Mouse (Mus musculus) G1E (cell line): Measurements from ENCODE around the gene Brip1. TPM values are rescaled to one million over a fixed set of nuclear protein-coding genes. Genes with fewer than 3 reads are reported as not detected.

Experiments
- ATAC-seq: 2 replicates; pipeline ENCODE4 v1.8.0; 2016; ENCODE audit warnings: mild to moderate bottlenecking; ENCODE audit not compliant: insufficient number of reproducible peaks, poor library complexity, low FRiP score, severe bottlenecking; ENCODE audit errors: extremely low read depth
- DNase-seq: peaks from one replicate; pipeline ENCODE4 v3.0.0; 2012; ENCODE audit warnings: low spot score
- H3K27me3 ChIP-seq: 2 replicates; pipeline ENCODE4 v1.6.1; 2012; ENCODE audit warnings: mild to moderate bottlenecking, low read length, inconsistent platforms; ENCODE audit not compliant: insufficient read depth
- H3K36me3 ChIP-seq: replicated peaks from 2 replicates; pipeline ENCODE3; 2012; ENCODE audit warnings: mild to moderate bottlenecking, inconsistent platforms
- H3K4me1 ChIP-seq: 2 replicates; pipeline ENCODE4 v1.6.1; 2012; ENCODE audit warnings: low read depth, low read length, inconsistent platforms, mixed read lengths; ENCODE audit not compliant: insufficient read depth
- H3K4me3 ChIP-seq: 2 replicates; pipeline ENCODE4 v1.5.1; 2012; ENCODE audit warnings: low read depth, mild to moderate bottlenecking, inconsistent platforms, low read length, moderate library complexity, mixed read lengths
- H3K9me3 ChIP-seq: replicated peaks from 2 replicates; pipeline ENCODE4 v1.6.1; 2012; ENCODE audit warnings: inconsistent platforms
- CTCF ChIP-seq: IDR thresholded peaks from 2 replicates; pipeline ENCODE4 v1.5.1; 2012; ENCODE audit warnings: low read depth, low read length, inconsistent platforms, mixed read lengths
- GATA1 ChIP-seq: IDR thresholded peaks from 2 replicates; pipeline ENCODE4 v1.6.1; 2012; ENCODE audit warnings: borderline replicate concordance, low read length, inconsistent platforms, mixed read lengths
- GATA2 ChIP-seq: IDR thresholded peaks from 2 replicates; pipeline ENCODE4 v1.6.1; 2012; ENCODE audit warnings: low read depth, low read length, inconsistent platforms, borderline replicate concordance
- POLR2AphosphoS5 ChIP-seq: IDR thresholded peaks from 2 replicates; pipeline ENCODE4 v1.6.1; 2012; ENCODE audit warnings: low read depth, low read length, inconsistent platforms; ENCODE audit not compliant: insufficient replicate concordance
- TAL1 ChIP-seq: conservative IDR thresholded peaks from 2 replicates; pipeline ENCODE4 v1.6.1; 2012; ENCODE audit warnings: low read depth, low read length, inconsistent platforms, mixed read lengths
- polyA plus RNA-seq: library from polyadenylated mRNA; stranded (reverse); fragments of >175 nt; gene quantifications from 2 replicates; pipeline ENCODE4 v1.2.3, GENCODE M21; 2012
- total RNA-seq, 2 experiments: library from RNA; stranded (forward) in 1 of 2; stranded (reverse) in 1 of 2; fragments of 200-1000 nt in 1 of 2; fragments of >200 nt in 1 of 2; fragmentation: Nextera tagmentation in 1 of 2; gene quantifications; 2 replicates each; pipeline ENCODE4 v1.2.3; 2014 to 2017

The Brip1 gene
- total and polyA plus RNA-seq, 3 experiments = 1.1 to 23.0 (median 22.2) TPM

GRCm38 (mm10) chr11:86088815-86089214 is 112.2 kb downstream of the Brip1 start:
- Histone ChIP-seq H3K4me3 (no peak overlapping the region), H3K27me3 (no peaks in the 10 kb centered on the region), H3K36me3 (peaks cover 4% of the 10 kb centered on the region), H3K9me3 (no peaks in the 10 kb centered on the region), H3K4me1 (no peaks in the 10 kb centered on the region)
- no peak for TF ChIP-seq TAL1
- no peak for TF ChIP-seq CTCF
- no peak for TF ChIP-seq GATA2
- no peak for TF ChIP-seq POLR2AphosphoS5
- TF ChIP-seq GATA1 = no peak
- no peak for ATAC-seq
- DNase-seq = no peak

- Histone ChIP-seq H3K9me3 (no peaks in the 10 kb centered on the region), H3K36me3 (peaks cover 19% of the 10 kb centered on the region), H3K4me3 (no peak overlapping the region), H3K27me3 (no peaks in the 10 kb centered on the region), H3K4me1 (no peaks in the 10 kb centered on the region)
- DNase-seq = no peak
- TF ChIP-seq GATA1 = no peak
- no peak for TF ChIP-seq CTCF
- TF ChIP-seq TAL1 = no peak
- no peak for TF ChIP-seq POLR2AphosphoS5
- no peak for ATAC-seq
Observed at GRCm38 (mm10) chr11:86084522-86084921, 116.5 kb downstream of the Brip1 start.

- Histone ChIP-seq H3K9me3 (no peaks in the 10 kb centered on the region), H3K4me3 (no peak overlapping the region), H3K4me1 (no peaks in the 10 kb centered on the region), H3K36me3 (peaks cover 41% of the 10 kb centered on the region), H3K27me3 (no peaks in the 10 kb centered on the region)
- TF ChIP-seq GATA2 (no peak), TAL1 (no peak), GATA1 (no peak), CTCF (no peak), POLR2AphosphoS5 (no peak)
- ATAC-seq (no peak), DNase-seq (no peak)
Observed at GRCm38 (mm10) chr11:86078025-86078424, 123.0 kb downstream of the Brip1 start.

GRCm38 (mm10) chr11:86076966-86077365 is 124.0 kb downstream of the Brip1 start:
- Histone ChIP-seq H3K4me3 (no peak overlapping the region), H3K9me3 (no peaks in the 10 kb centered on the region), H3K27me3 (no peaks in the 10 kb centered on the region), H3K36me3 (peaks cover 47% of the 10 kb centered on the region), H3K4me1 (no peaks in the 10 kb centered on the region)
- ATAC-seq (no peak), DNase-seq (no peak)
- no peak for TF ChIP-seq TAL1
- TF ChIP-seq GATA1 = no peak
- no peak for TF ChIP-seq CTCF
- TF ChIP-seq POLR2AphosphoS5 = no peak
- no peak for TF ChIP-seq GATA2

- Histone ChIP-seq H3K36me3 (peaks cover 48% of the 10 kb centered on the region), H3K27me3 (no peaks in the 10 kb centered on the region), H3K9me3 (no peaks in the 10 kb centered on the region), H3K4me3 (no peak overlapping the region), H3K4me1 (no peaks in the 10 kb centered on the region)
- TF ChIP-seq POLR2AphosphoS5 (no peak), CTCF (no peak), GATA2 (no peak), TAL1 (no peak), GATA1 (no peak)
- ATAC-seq = no peak
- no peak for DNase-seq
Observed at GRCm38 (mm10) chr11:86076403-86076802, 124.6 kb downstream of the Brip1 start.

GRCm38 (mm10) chr11:86075371-86075770 is 125.6 kb downstream of the Brip1 start:
- Histone ChIP-seq H3K9me3 (no peaks in the 10 kb centered on the region), H3K36me3 (peaks cover 49% of the 10 kb centered on the region), H3K4me3 (no peak overlapping the region), H3K27me3 (no peaks in the 10 kb centered on the region), H3K4me1 (no peaks in the 10 kb centered on the region)
- DNase-seq = no peak
- TF ChIP-seq TAL1 = no peak
- TF ChIP-seq GATA2 = no peak
- no peak for TF ChIP-seq GATA1
- no peak for TF ChIP-seq CTCF
- TF ChIP-seq POLR2AphosphoS5 = no peak
- no peak for ATAC-seq
